Mouse (Mus musculus) kidney, embryonic 16.5 days (tissue): ENCODE data around the gene Nacad. TPM values are rescaled to one million over a fixed set of nuclear protein-coding genes. Genes with fewer than 3 reads are reported as not detected.

Experiments
- polyA plus RNA-seq: library from polyadenylated mRNA; unstranded; fragments of >200 nt; fragmentation: Nextera tagmentation; extraction: Ambion mirVana; gene quantifications from 2 replicates; pipeline ENCODE4 v1.2.1, GENCODE M21; 2015

The Nacad gene
- polyA plus RNA-seq, 1 experiment from 2014 or later: 2.0 TPM

Other genes with a start within 250 kb of the Nacad start
- 11.7 and 12.5 TPM in 2 replicates for gene Zmiz2, start 217.0 kb downstream of the Nacad start, polyA plus RNA-seq
- gene Ppia, start 190.6 kb downstream of the Nacad start, polyA plus RNA-seq: 4,884 and 4,942 TPM in 2 replicates
- gene H2afv, start 161.6 kb downstream of the Nacad start, polyA plus RNA-seq: 560 and 596 TPM in 2 replicates
- gene Purb, start 130.1 kb downstream of the Nacad start, polyA plus RNA-seq: 24.8 and 30.1 TPM in 2 replicates
- 1.0 and 1.2 TPM in 2 replicates for gene Myo1g, start 85.1 kb downstream of the Nacad start, polyA plus RNA-seq
- gene Ccm2, start 59.2 kb downstream of the Nacad start, polyA plus RNA-seq: 90.5 and 93.3 TPM in 2 replicates
- gene Tbrg4, start 20.0 kb upstream of the Nacad start, polyA plus RNA-seq: 45.6 and 49.1 TPM in 2 replicates
- gene Wap, start 32.6 kb upstream of the Nacad start, polyA plus RNA-seq: not detected in 2 replicates
- 15.4 and 16.5 TPM in 2 replicates for gene Ramp3, start 52.5 kb upstream of the Nacad start, polyA plus RNA-seq
- not detected in 2 replicates for gene Gm11983, start 231.6 kb upstream of the Nacad start, polyA plus RNA-seq